Mouse (Mus musculus): Measurements from ENCODE around the gene Ampd2.

The Ampd2 gene

GRCm38 (mm10) chr3:108069231-108069870, 17.1 kb downstream of the Ampd2 start:
- DNase-seq (ENCODE audit: extremely low spot score): no peak

DNA sequence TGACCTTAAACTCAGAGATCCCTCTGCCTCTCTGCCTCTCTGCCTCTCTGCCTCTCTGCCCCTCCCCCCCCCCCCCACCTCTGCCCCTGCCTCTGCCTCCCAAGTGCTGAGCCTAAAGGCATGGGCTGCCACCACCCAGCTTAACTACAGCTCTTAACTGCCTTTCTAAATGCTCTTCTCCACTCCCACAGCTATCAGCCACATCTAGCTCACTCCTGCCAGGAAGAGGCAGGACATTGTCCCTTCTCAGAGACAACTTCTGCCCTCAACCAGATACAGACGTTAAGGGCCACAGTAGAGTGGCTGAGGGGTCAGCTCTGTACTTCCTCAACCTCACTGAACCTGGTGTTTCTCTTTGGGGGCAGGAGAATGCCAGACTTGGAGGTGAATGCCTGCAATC, 17.6 kb downstream of the Ampd2 start:
- no peak for DNase-seq (ENCODE audit: extremely low spot score)

GRCm38 (mm10) chr3:108067370-108067934, 19.0 kb downstream of the Ampd2 start:
- DNase-seq (ENCODE audit: extremely low spot score): no peak

DNA sequence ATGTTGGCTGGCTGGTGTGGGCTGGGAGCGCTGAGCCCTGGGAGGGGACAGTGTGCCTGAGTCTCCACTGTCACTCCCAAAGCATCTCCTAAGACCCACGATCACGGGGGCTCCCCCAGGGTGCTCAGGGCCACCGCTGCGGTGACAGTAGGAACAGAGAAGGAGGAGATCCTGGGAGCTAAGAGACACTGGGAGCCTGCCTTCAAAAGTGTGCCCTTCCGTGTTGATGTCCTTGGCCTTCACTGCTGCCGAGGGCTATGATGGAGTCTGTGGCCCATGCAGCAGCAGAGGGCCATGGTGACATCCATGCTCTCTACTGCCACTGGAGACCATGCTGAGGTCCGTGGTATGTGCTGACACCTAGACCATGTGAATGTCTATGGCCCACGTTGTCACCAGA, 20.9 kb downstream of the Ampd2 start:
- DNase-seq (ENCODE audit: extremely low spot score): no peak

GRCm38 (mm10) chr3:108064672-108065071, 21.8 kb downstream of the Ampd2 start:
- DNase-seq (ENCODE audit: extremely low spot score): no peak

DNA sequence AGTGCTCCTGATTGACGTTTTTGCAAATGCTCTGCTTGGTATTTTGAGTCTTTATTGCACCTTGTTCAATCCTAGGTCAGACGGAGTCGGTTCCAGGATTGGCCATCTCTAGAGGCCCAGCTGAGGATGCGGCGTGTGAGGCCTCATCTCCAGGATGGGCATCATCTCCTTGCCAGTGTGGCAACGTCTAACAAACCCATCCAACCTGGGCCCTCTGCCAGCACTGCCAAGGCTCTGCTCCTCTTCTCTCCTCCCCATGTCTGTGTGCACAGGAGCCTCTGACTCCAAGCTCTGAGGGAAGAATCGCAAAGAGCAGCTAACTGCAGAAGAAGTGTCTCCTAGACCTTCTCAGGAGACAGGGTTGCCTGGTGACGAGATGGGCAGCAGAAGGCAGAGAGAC, 23.8 kb downstream of the Ampd2 start:
- DNase-seq (ENCODE audit: extremely low spot score): no peak

DNA sequence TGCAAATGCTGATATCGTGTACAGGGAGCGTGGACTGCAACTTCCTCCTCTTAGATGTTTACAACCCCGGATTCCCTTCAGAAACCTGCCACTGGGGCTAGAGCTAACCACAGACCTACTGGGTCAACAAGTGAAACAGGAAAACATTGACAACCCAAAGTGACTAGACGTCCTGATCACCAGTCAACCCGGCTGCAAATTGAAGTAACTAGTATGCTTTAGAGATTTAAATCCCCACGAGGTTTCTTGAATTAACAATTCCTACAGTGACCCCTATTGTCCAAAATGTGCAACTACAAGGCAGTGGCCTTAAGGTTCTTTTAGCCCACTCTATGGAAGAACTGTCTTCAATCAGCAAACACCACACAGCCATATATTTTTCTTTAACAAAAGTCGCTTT, 25.0 kb downstream of the Ampd2 start:
- peak; percentile 77 for DNase-seq (ENCODE audit: extremely low spot score)

DNA sequence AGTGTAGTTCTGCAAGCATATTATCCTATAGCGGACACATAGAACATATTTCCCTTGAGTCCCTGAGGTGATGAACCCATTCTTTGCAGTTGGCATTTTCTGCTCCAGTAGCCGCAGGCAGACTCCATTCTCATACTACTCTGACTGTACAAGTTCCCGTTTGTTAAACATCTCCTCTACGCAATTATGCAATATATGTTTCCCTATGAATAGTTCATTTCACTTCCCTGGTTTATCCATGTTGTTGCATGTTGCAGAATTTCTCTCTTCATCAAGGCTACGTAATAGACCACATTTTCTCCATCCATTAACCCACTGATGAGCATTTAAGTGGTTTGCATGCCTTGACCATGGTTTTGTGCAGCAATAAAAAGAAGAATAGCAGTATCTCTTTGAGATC, 36.0 kb downstream of the Ampd2 start:
- no peak for DNase-seq (ENCODE audit: extremely low spot score)

DNA sequence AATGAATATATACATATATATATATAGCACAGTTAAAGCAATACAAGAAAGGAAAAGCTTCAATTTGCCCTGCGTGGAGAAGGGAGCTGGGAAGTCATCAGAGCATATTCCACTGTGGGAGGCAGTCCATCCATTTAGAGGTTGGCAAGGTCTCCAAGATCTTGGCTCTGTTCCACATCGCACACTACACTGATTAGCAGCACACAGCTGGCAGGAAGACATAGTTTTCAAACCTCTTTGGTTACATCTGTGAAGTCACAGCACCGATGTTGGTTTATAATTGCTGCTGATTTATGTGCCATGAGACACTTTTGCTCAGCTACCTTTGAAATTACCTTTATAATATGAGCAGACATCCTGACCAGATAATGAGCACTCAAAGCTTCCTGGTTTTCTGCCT, 38.1 kb downstream of the Ampd2 start:
- DNase-seq (ENCODE audit: extremely low spot score): no peak

- DNase-seq (ENCODE audit: extremely low spot score): no peak
These were observed 39.4 kb downstream of the Ampd2 start for GRCm38 (mm10) chr3:108046944-108047655.

DNA sequence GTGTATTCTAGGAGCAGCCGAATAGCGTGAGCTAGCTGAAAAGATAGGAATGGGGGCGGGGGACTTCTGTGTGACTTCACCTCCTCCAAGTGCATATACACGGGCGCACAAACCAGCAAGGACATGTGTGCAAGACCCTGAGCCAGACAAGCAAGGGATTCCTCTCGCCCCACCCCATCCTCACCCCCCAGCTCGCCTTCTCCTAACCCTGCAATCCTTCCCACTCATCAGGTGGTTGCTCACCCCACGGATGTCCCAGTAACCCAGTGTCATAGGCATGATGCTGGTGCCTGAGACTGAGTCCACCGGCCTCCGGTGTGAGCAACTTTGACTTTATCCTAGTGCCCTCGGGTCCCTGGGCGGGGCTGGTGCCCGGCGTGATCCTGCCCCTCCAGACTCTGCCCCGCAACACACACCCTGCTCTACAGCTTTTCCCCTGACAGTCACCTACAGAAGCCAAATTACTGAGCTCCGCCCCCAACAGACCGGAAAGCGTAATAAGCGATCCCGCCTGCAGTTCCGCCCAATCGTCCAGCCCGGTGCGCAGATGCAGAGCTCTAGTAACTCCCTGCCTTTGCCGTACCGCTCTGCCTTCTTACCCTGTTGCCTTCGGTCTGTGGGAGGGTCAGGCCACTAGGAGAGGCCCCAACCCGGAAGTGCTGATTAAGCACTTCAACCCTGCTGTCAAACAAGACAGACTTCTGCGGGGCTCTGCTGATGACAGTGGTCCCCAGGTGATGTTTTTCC, 41.9 kb downstream of the Ampd2 start, which contains the start of gene Gstm4:
Gene Gstm4, minus strand, starts transcription at position 501 of the 747 bp plus-strand sequence.
- peak; percentile 78 for DNase-seq (ENCODE audit: extremely low spot score)

DNA sequence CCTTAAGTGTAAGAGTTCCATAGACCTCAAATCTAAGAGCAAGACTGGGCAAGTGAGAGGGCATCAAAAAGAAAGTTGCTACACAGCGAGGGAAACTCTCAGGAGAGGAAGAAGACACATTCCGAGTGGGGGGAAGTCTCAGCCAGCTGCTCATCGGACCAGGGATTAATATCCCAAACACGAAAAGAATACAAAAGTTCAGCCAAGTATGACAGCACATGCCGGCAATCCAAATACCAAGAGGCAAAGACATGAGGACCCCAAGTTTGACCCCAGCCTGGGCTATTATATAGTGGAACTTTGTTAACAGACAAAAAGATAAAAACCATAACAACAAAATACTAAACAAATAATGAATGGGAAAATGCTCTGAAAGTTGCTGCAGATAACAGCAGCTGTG, 53.3 kb downstream of the Ampd2 start:
- DNase-seq (ENCODE audit: extremely low spot score): no peak

DNA sequence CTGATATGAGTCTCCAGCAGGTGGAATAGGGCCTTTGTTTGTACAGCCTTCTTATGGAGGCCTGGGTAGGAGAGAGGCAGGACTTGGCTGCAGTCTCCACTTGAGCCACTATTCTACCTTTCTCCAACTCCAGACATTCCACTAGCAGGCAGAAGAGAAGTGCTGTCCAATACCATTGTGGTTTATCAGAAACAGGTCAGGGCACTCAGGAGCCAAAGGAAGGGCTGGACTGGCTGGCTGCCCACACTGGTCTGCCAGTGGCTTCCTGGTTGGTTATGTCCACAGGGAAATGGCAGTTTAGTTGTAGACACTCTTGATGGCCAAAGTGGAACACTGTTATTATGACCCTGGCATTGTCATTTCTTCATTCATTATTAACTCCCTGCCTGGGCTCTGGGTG, 54.3 kb downstream of the Ampd2 start:
- DNase-seq (ENCODE audit: extremely low spot score): no peak

DNA sequence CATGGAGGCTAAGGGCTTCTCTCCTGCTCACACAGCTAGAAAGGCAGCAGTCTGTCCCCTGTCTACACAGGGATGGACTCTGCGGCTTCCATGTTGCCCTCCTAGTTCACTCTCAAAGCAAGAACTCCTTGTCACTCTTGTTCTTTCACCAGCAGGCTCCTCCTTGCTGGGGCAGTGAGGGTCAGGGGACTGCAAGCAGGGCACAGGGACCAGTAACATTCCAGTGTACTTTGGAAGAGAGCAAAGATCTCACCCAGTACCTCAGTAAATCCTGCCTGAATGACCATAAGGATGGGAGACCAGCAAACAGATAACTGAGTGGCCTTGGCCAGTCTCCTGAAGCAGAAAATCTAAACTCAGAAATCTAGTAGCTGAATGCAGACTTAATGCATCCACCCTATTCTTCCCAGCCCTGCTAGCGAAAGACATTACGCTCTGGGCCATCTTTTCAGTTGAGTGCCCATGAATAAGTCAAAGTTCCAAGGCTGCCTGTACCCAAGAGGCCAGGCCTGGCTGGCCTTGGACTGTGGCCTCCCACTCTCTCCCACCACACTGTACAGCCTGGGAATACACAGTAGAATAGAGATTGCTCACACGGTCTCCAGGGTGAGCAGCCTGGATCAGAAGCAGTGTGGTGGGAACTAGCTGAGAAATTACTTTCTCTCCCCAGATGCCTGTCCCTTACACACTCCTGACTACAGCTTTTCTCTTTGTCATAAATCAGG, 57.6 kb downstream of the Ampd2 start:
- no peak for DNase-seq (ENCODE audit: extremely low spot score)

DNA sequence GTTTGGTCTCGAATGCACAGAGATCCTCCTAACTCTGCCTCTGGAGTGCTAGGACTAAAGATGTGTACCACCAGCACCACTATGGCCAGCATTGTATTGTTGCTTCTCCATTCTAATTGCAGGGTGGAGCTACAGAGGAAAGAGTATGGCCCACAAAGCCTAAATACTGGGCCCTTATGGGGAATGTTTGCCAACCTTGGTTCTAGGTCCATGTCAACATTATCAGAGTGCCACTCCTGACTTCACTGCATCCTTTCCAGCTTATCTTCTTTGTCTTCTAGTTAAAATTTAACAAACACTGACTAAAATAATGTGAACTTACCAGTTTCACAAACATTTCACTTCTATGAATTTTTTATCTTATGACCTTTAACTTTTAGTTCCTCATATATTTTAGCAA, 59.9 kb downstream of the Ampd2 start:
- DNase-seq (ENCODE audit: extremely low spot score): no peak

GRCm38 (mm10) chr3:108026049-108026448, 60.4 kb downstream of the Ampd2 start:
- DNase-seq (ENCODE audit: extremely low spot score): no peak

DNA sequence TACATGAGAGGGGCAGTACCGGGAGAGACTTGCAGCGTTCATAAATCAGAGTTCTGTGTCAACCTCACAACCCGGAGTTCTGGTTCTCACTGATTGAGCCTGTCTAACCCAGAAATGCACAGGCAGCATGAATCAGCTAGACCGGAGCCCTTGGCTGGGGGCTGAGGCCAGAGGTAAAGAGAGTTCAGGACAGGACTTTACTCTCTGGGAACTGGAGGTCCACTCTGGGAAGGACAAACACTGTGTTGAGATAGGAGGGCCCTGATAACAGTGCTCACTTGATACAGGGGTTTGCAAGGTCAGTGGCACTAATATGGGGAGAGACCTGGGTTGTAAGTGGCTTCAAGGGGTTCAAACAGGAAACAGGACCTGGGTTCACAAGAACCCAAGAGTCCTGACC, 61.1 kb downstream of the Ampd2 start:
- no peak for DNase-seq (ENCODE audit: extremely low spot score)
